Mouse (Mus musculus) bone marrow macrophage, adult 2 months (primary cell): Measurements from ENCODE around the gene Grm7.

Source experiments
- CTCF ChIP-seq: IDR thresholded peaks from 2 replicates; pipeline ENCODE4 v1.5.1; 2012; ENCODE audit warnings: low read depth, mild to moderate bottlenecking, low read length, moderate library complexity
- POLR2A ChIP-seq: IDR thresholded peaks from 2 replicates; pipeline ENCODE4 v1.6.1; 2012; ENCODE audit warnings: mild to moderate bottlenecking, low read depth, low read length, borderline replicate concordance

GRCm38 (mm10) chr6:111195333-111195732 is 550.0 kb downstream of the Grm7 start:
- TF ChIP-seq CTCF (no peak), POLR2A (no peak)
